Mouse (Mus musculus) lung, adult 10 weeks (tissue): ENCODE measurements around the gene Incenp. TPM values are rescaled to one million over a fixed set of nuclear protein-coding genes. Genes with fewer than 3 reads are reported as not detected.

Experiments
- polyA plus RNA-seq: library from polyadenylated mRNA; stranded (reverse); fragments of 350-450 nt; fragmentation: Illumina TruSeq; extraction: RNeasy Lipid Tissue Mini Kit (QIAGEN cat#74804); gene quantifications from one replicate; pipeline ENCODE4 v1.2.3, GENCODE M21; 2014; ENCODE audit warnings: low read depth, low replicate concordance; ENCODE audit not compliant: insufficient read depth

The Incenp gene
- polyA plus RNA-seq, result 6.6 TPM

GRCm38 (mm10) chr19:9899072-9899779 lies at the start of gene Incenp:
Incenp (minus strand) TSS chr19:9899551.

GRCm38 (mm10) chr19:9847262-9847661 lies 52.1 kb downstream of the Incenp start, which contains the start of gene Scgb2a2:
Scgb2a2 (plus strand) TSS chr19:9847562.

Other genes starting within 250 kb of the Incenp start
- gene Scgb2a2, start 52.0 kb downstream of the Incenp start, polyA plus RNA-seq, result not detected
- 4,262 TPM for gene Fth1, start 81.0 kb upstream of the Incenp start, polyA plus RNA-seq
- 1.8 TPM for gene Best1, start 102.1 kb upstream of the Incenp start, polyA plus RNA-seq
- 6.9 TPM for gene Rab3il1, start 102.1 kb upstream of the Incenp start, polyA plus RNA-seq
- gene Fads3, start 142.0 kb upstream of the Incenp start, polyA plus RNA-seq, result 68.9 TPM
- 28.7 TPM for gene Fads2, start 202.2 kb upstream of the Incenp start, polyA plus RNA-seq